ENCODE assay signal across 9 mouse cellular contexts in the genomic region with DNA sequence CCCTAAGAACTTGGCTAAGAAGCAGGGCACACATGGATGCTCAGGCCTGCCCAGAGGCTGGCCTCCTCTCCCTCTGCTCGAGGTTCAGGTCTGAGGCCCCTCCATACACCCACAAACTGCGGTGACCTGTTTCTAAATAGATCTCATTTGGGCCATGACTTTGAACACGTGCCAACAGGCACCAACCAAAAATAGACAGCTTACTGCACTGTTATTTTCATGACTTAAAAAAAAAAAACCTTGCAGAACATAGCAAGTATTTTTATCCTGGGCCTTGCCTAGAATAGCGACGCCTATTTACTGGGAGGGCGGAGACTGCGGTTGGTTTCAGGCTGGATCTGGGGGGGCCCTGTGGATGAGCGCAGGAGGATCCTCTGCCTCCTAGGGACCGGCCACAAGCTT. TPM values are rescaled to one million over a fixed set of nuclear protein-coding genes. Genes with fewer than 3 reads are reported as not detected.
A peak's percentile ranks its signal among the peaks of the same experiment; 100 is the strongest.
DNase-seq lines count a peak whose midpoint lies in the region; ATAC-seq lines count a peak whose summit lies in the region.
"Had no signal": no experiment of that assay in that cellular context is flagged by ENCODE, and none has a peak within 500 bp of the region (broad histone marks: within the 10 kb centered on the region; RNA-seq: fewer than 3 reads in every experiment).

No protein-coding gene starts in this region.

- no peaks in the 10 kb centered on the region for H3K9me3 ChIP-seq in limb, embryonic 13.5 days
- H3K9me3 ChIP-seq in limb, embryonic 10.5 days (replicated peaks), result no peaks in the 10 kb centered on the region
- H3K9me3 ChIP-seq in embryonic facial prominence, embryonic 15.5 days (replicated peaks), result no peaks in the 10 kb centered on the region
- H3K9me3 ChIP-seq: neural tube, embryonic 13.5 days had no signal

- peaks cover 12% of the 10 kb centered on the region; the same call in 1 of the 2 replicates for H3K4me1 ChIP-seq in limb, embryonic 13.5 days
- H3K4me1 ChIP-seq in limb, embryonic 10.5 days, result no peaks in the 10 kb centered on the region
- peaks cover 21% of the 10 kb centered on the region for H3K4me1 ChIP-seq in embryonic facial prominence, embryonic 15.5 days

- H3K27ac ChIP-seq in limb, embryonic 13.5 days, result no peak overlapping the region
- H3K27ac ChIP-seq in limb, embryonic 10.5 days, result no peak overlapping the region
- peak overlapping the region; percentile 69 for H3K27ac ChIP-seq in embryonic facial prominence, embryonic 15.5 days (replicated peaks)
- H3K27ac ChIP-seq: neural tube, embryonic 13.5 days had no signal

- H3K27me3 ChIP-seq in limb, embryonic 13.5 days, result no peaks in the 10 kb centered on the region
- H3K27me3 ChIP-seq in limb, embryonic 10.5 days (ENCODE audit: low read depth, poor library complexity, severe bottlenecking), result no peaks in the 10 kb centered on the region
- H3K27me3 ChIP-seq in embryonic facial prominence, embryonic 15.5 days, result no peaks in the 10 kb centered on the region
- H3K27me3 ChIP-seq: neural tube, embryonic 13.5 days had no signal

- no peak overlapping the region for H3K4me2 ChIP-seq in limb, embryonic 13.5 days (replicated peaks)
- no peak overlapping the region for H3K4me2 ChIP-seq in embryonic facial prominence, embryonic 15.5 days (replicated peaks)
- H3K4me2 ChIP-seq: neural tube, embryonic 13.5 days had no signal

- 47% methylated on average over 9 of the region's 9 CpGs for WGBS in limb, embryonic 13.5 days
- 58% methylated on average over 9 of the region's 9 CpGs for WGBS in limb, embryonic 10.5 days
- 24% methylated on average over 9 of the region's 9 CpGs for WGBS in embryonic facial prominence, embryonic 15.5 days

- H3K4me3 ChIP-seq in limb, embryonic 13.5 days, result no peak overlapping the region
- H3K4me3 ChIP-seq in limb, embryonic 10.5 days, result no peak overlapping the region
- no peak overlapping the region for H3K4me3 ChIP-seq in embryonic facial prominence, embryonic 15.5 days (replicated peaks)
- H3K4me3 ChIP-seq: neural tube, embryonic 13.5 days had no signal

- ATAC-seq in limb, embryonic 13.5 days (ENCODE audit: low FRiP score, low read depth), result 0 out of 2 replicates have a peak, but pooled peaks have one; percentile 36
- no peak; the same call in 1 of the 2 replicates for ATAC-seq in embryonic facial prominence, embryonic 15.5 days (ENCODE audit: insufficient number of reproducible peaks, low FRiP score, low TSS enrichment, low read depth)
- no peak for ATAC-seq in erythroblast, adult 5-6 weeks (replicated peaks; ENCODE audit: low FRiP score, poor library complexity, severe bottlenecking)
- ATAC-seq in CD4-positive, CD25-positive, alpha-beta regulatory T cell, adult 4 months, result no peak

- intact Hi-C loops in heart, postnatal 36 days (cut with DNase I), result no loop called here

- H3K9ac ChIP-seq in limb, embryonic 13.5 days, result no peak overlapping the region
- H3K9ac ChIP-seq in embryonic facial prominence, embryonic 15.5 days, result no peak overlapping the region
- H3K9ac ChIP-seq: neural tube, embryonic 13.5 days had no signal

- H3K36me3 ChIP-seq in limb, embryonic 13.5 days, result no peaks in the 10 kb centered on the region
- H3K36me3 ChIP-seq in limb, embryonic 10.5 days, result no peaks in the 10 kb centered on the region
- H3K36me3 ChIP-seq in embryonic facial prominence, embryonic 15.5 days, result no peaks in the 10 kb centered on the region
- H3K36me3 ChIP-seq: neural tube, embryonic 13.5 days had no signal

- no peak for DNase-seq in limb, embryonic 10.5 days (ENCODE audit: low spot score)
- peak; percentile 51 to 66 for DNase-seq in heart, postnatal 36 days
- peak; percentile 20 to 54 for DNase-seq in right cerebral cortex, postnatal 36 days (ENCODE audit: low spot score in 2 of 2)
- DNase-seq in thymus, postnatal 4 days, result no peak

RNA-seq across cellular contexts. Expression of a gene that starts 18.0 kb away (rescaled TPM):
- 108 and 111 TPM in 2 replicates for polyA plus RNA-seq in limb, embryonic 13.5 days (2015; fragmentation: Nextera tagmentation; extraction: Ambion mirVana)
- 121 TPM in 2 replicates for polyA plus RNA-seq in limb, embryonic 10.5 days (2016; fragmentation: Nextera tagmentation; extraction: Ambion mirVana)
- polyA plus RNA-seq in embryonic facial prominence, embryonic 15.5 days (2015; fragmentation: Nextera tagmentation; extraction: Ambion mirVana), result 89.0 and 93.6 TPM in 2 replicates
- 100 to 1,000 TPM; 113 to 115 TPM for total RNA-seq in heart, postnatal 36 days (2021)
- 28.4 and 44.7 TPM in 2 replicates for total RNA-seq in erythroblast, adult 5-6 weeks (2015; ENCODE audit: low replicate concordance)
- 19.2 and 36.5 TPM in 2 replicates for total RNA-seq in erythroblast, adult 5-6 weeks (2017; ENCODE audit: low replicate concordance)
- polyA plus RNA-seq in CD4-positive, CD25-positive, alpha-beta regulatory T cell, adult 4 months (2017; shearing (Covaris generic)), result 10 to 100 TPM; 46.4 to 51.6 TPM

Comparison
In these comparisons a context has a peak if more than half of its experiments do, and no peak if none do; other contexts are left out.
1. DNase-seq: peak in heart, postnatal 36 days (2 of 2) and right cerebral cortex, postnatal 36 days (2 of 2); none in limb, embryonic 10.5 days (single experiment) and thymus, postnatal 4 days (single experiment).